Mouse (Mus musculus) G1E (cell line): ENCODE measurements at regions not wholly inside any gene's neighbourhood (a gene's known extent, or its start where the extent isn't known, plus 50 kb on each side); places are given as distances from the start of the nearest gene placed in this dataset.

Experiments
- ATAC-seq: 2 replicates; pipeline ENCODE4 v1.8.0; 2016; ENCODE audit warnings: mild to moderate bottlenecking; ENCODE audit not compliant: insufficient number of reproducible peaks, poor library complexity, low FRiP score, severe bottlenecking; ENCODE audit errors: extremely low read depth
- DNase-seq: peaks from one replicate; pipeline ENCODE4 v3.0.0; 2012; ENCODE audit warnings: low spot score
- H3K27me3 ChIP-seq: 2 replicates; pipeline ENCODE4 v1.6.1; 2012; ENCODE audit warnings: mild to moderate bottlenecking, low read length, inconsistent platforms; ENCODE audit not compliant: insufficient read depth
- H3K36me3 ChIP-seq: replicated peaks from 2 replicates; pipeline ENCODE3; 2012; ENCODE audit warnings: mild to moderate bottlenecking, inconsistent platforms
- H3K4me1 ChIP-seq: 2 replicates; pipeline ENCODE4 v1.6.1; 2012; ENCODE audit warnings: low read depth, low read length, inconsistent platforms, mixed read lengths; ENCODE audit not compliant: insufficient read depth
- H3K4me3 ChIP-seq: 2 replicates; pipeline ENCODE4 v1.5.1; 2012; ENCODE audit warnings: low read depth, mild to moderate bottlenecking, inconsistent platforms, low read length, moderate library complexity, mixed read lengths
- H3K9me3 ChIP-seq: replicated peaks from 2 replicates; pipeline ENCODE4 v1.6.1; 2012; ENCODE audit warnings: inconsistent platforms
- CTCF ChIP-seq: IDR thresholded peaks from 2 replicates; pipeline ENCODE4 v1.5.1; 2012; ENCODE audit warnings: low read depth, low read length, inconsistent platforms, mixed read lengths
- GATA1 ChIP-seq: IDR thresholded peaks from 2 replicates; pipeline ENCODE4 v1.6.1; 2012; ENCODE audit warnings: borderline replicate concordance, low read length, inconsistent platforms, mixed read lengths
- GATA2 ChIP-seq: IDR thresholded peaks from 2 replicates; pipeline ENCODE4 v1.6.1; 2012; ENCODE audit warnings: low read depth, low read length, inconsistent platforms, borderline replicate concordance
- POLR2AphosphoS5 ChIP-seq: IDR thresholded peaks from 2 replicates; pipeline ENCODE4 v1.6.1; 2012; ENCODE audit warnings: low read depth, low read length, inconsistent platforms; ENCODE audit not compliant: insufficient replicate concordance
- TAL1 ChIP-seq: conservative IDR thresholded peaks from 2 replicates; pipeline ENCODE4 v1.6.1; 2012; ENCODE audit warnings: low read depth, low read length, inconsistent platforms, mixed read lengths

GRCm38 (mm10) chr14:76964046-76964445, 72.5 kb upstream of the Ccdc122 start:
- H3K9me3 ChIP-seq: 0 out of 2 replicates have a peak, but pooled peaks cover 2% of the 10 kb centered on the region
- DNase-seq (no peak), ATAC-seq (no peak)

GRCm38 (mm10) chr14:76958875-76959274, 77.7 kb upstream of the Ccdc122 start:
- no peak for ATAC-seq
- no peaks in the 10 kb centered on the region for H3K36me3 ChIP-seq
- TF ChIP-seq GATA2 (no peak), TAL1 (no peak), CTCF (no peak), GATA1 (no peak), POLR2AphosphoS5 (no peak)
- DNase-seq: no peak
- H3K4me1 ChIP-seq: no peaks in the 10 kb centered on the region
- H3K9me3 ChIP-seq: 0 out of 2 replicates have a peak, but pooled peaks cover 3% of the 10 kb centered on the region
- H3K4me3 ChIP-seq: no peak overlapping the region
- H3K27me3 ChIP-seq: no peaks in the 10 kb centered on the region

More at GRCm38 (mm10) chr14:76964046-76964445, 72.5 kb upstream of the Ccdc122 start:
- TF ChIP-seq POLR2AphosphoS5 (no peak), CTCF (no peak)
- Histone ChIP-seq H3K4me1 (no peaks in the 10 kb centered on the region), H3K36me3 (no peaks in the 10 kb centered on the region), H3K4me3 (no peak overlapping the region), H3K27me3 (no peaks in the 10 kb centered on the region)

GRCm38 (mm10) chr14:76957136-76957535, 79.4 kb upstream of the Ccdc122 start:
- 0 out of 2 replicates have a peak, but pooled peaks cover 3% of the 10 kb centered on the region for H3K9me3 ChIP-seq
- no peaks in the 10 kb centered on the region for H3K27me3 ChIP-seq
- H3K36me3 ChIP-seq: no peaks in the 10 kb centered on the region
- H3K4me1 ChIP-seq: no peaks in the 10 kb centered on the region
- TF ChIP-seq GATA2 (no peak), POLR2AphosphoS5 (no peak), CTCF (no peak), GATA1 (no peak), TAL1 (no peak)
- H3K4me3 ChIP-seq: no peak overlapping the region
- no peak for ATAC-seq
- DNase-seq: no peak

GRCm38 (mm10) chr14:76953171-76953570, 83.4 kb upstream of the Ccdc122 start:
- Histone ChIP-seq H3K36me3 (no peaks in the 10 kb centered on the region), H3K9me3 (0 out of 2 replicates have a peak, but pooled peaks cover 5% of the 10 kb centered on the region), H3K4me1 (no peaks in the 10 kb centered on the region), H3K27me3 (no peaks in the 10 kb centered on the region), H3K4me3 (no peak overlapping the region)
- DNase-seq (no peak), ATAC-seq (no peak)
- no peak for TF ChIP-seq TAL1
- no peak for TF ChIP-seq CTCF
- TF ChIP-seq GATA2: no peak
- no peak for TF ChIP-seq POLR2AphosphoS5
- no peak for TF ChIP-seq GATA1

GRCm38 (mm10) chr14:76951450-76951849, 85.1 kb upstream of the Ccdc122 start:
- DNase-seq: no peak
- TF ChIP-seq POLR2AphosphoS5 (no peak), GATA1 (no peak), CTCF (no peak), GATA2 (no peak), TAL1 (no peak)
- no peak for ATAC-seq
- Histone ChIP-seq H3K4me3 (no peak overlapping the region), H3K4me1 (no peaks in the 10 kb centered on the region), H3K36me3 (no peaks in the 10 kb centered on the region), H3K27me3 (no peaks in the 10 kb centered on the region), H3K9me3 (peaks cover 5% of the 10 kb centered on the region; the same call in 1 of the 2 replicates)

- DNase-seq (no peak), ATAC-seq (no peak)
- Histone ChIP-seq H3K4me3 (no peak overlapping the region), H3K4me1 (no peaks in the 10 kb centered on the region), H3K9me3 (peaks cover 5% of the 10 kb centered on the region; the same call in 1 of the 2 replicates), H3K27me3 (no peaks in the 10 kb centered on the region), H3K36me3 (no peaks in the 10 kb centered on the region)
- TF ChIP-seq TAL1: no peak
- TF ChIP-seq GATA1: no peak
- TF ChIP-seq GATA2: no peak
- no peak for TF ChIP-seq POLR2AphosphoS5
- no peak for TF ChIP-seq CTCF
These were observed 87.2 kb upstream of the Ccdc122 start for GRCm38 (mm10) chr14:76949388-76949787.

GRCm38 (mm10) chr14:76948948-76949347, 87.6 kb upstream of the Ccdc122 start:
- DNase-seq: no peak
- Histone ChIP-seq H3K9me3 (peaks cover 5% of the 10 kb centered on the region; the same call in 1 of the 2 replicates), H3K27me3 (no peaks in the 10 kb centered on the region), H3K4me1 (no peaks in the 10 kb centered on the region), H3K4me3 (no peak overlapping the region), H3K36me3 (no peaks in the 10 kb centered on the region)
- TF ChIP-seq GATA1: no peak
- TF ChIP-seq GATA2: no peak
- TF ChIP-seq CTCF: no peak
- TF ChIP-seq TAL1: no peak
- TF ChIP-seq POLR2AphosphoS5: no peak
- no peak for ATAC-seq
